Mouse (Mus musculus) cerebellum, adult 2 months (tissue): ENCODE measurements at regions not wholly inside any gene's neighbourhood (a gene's known extent, or its start where the extent isn't known, plus 50 kb on each side); places are given as distances from the start of the nearest gene placed in this dataset.

Experiments used
- CTCF ChIP-seq: fragments of 200-500 bp; IDR thresholded peaks from 2 replicates; pipeline ENCODE4 v1.5.1; 2011; ENCODE audit warnings: low read depth, mild to moderate bottlenecking, control low read depth, low read length, moderate library complexity, borderline replicate concordance; ENCODE audit not compliant: insufficient read depth
- POLR2A ChIP-seq: fragments of 200-500 bp; IDR thresholded peaks from 2 replicates; pipeline ENCODE4 v1.6.1; 2011; ENCODE audit warnings: low read length, control low read depth, borderline replicate concordance; ENCODE audit not compliant: insufficient read depth

DNA sequence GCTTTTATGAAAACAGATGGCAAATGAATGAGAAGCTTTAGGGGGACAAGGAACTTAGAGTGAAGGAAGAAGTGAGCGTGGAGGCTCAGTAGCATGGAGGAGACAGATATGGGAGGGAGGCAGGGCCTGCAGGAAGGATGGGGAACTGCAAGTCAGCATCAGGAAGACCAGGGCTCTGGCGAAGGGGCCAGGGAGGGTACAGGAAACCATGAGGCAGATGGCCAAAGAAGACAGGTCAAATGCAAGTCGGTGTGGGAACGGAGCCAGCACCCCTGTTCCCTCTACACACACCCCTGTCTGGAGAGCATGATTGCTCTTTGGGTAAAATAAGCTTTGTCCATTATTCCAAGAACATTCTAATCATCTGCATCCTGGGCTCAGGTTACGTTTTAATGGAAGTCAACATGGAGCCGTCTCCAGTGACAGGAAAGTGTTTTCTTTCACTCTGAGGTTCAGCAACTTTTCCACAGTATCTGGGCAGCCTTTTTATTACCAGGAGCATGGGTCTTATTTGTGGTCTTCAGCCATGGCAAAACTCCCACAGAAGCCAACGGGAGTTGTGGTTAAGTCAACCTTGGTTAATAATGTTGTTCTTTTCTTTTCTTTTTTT is 370.2 kb upstream of the Gm5148 start:
- no peak for TF ChIP-seq POLR2A
- no peak for TF ChIP-seq CTCF
